Mouse (Mus musculus): ENCODE measurements around the gene Dcp1a.

DNA sequence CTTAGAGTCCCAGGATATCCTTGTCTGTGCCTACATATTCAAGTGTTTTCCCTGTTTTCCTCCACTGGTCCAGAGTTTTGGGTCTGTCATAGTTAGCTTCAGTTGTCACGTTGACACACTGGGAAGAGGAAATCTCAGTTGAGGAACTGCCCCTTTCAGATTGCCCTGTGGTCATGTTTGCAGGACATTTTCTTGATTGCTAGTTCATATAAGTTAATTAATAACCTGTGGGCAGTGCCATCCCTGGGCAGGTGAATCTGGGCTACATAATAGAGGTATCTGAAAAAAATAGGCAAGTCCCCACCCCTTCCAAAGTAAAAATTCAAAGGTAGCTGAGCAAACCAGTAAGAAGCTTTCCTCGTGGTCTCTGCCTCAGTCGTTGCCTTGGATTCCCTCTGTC, 39.4 kb upstream of the Dcp1a start:
- TF ChIP-seq POLR2A (IDR thresholded peaks at IDR 0.05; ENCODE audit: low read depth, low read length) = no peak
- TF ChIP-seq CTCF (IDR thresholded peaks at IDR 0.05; ENCODE audit: extremely low read depth, insufficient read depth, insufficient read length, insufficient replicate concordance) = no peak
